Mouse (Mus musculus) WW6 (cell line): Measurements from ENCODE around the gene Casp8ap2.

ENCODE experiments used
- DNase-seq: peaks from one replicate; pipeline ENCODE4 v3.0.0-alpha.2; 2013; ENCODE audit warnings: low read depth, low spot score

Gene Casp8ap2

GRCm38 (mm10) chr4:32615034-32615881, at the start of gene Casp8ap2:
Gene Casp8ap2, plus strand, starts transcription at chr4:32615451.
- peak; percentile 94 for DNase-seq

DNA sequence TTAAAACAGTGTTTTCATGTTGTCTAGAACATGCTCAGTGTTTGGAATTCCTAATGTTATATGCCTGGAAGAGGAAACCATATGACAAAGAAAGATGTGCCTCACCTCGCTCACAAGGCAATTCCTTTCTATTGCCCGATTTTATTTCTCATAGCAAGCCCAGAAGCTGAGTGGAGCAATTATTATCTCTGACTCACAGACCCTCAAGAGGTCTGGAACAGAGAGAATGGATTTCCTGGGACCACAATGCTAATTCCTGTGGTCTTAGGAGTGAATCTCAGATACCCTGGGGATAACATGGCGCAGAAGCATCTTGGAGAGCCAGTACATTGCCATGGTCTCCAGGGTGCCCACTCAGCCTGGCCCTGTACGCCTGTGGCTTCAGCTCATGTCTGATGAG, 46.2 kb upstream of the Casp8ap2 start:
- DNase-seq = no peak

- DNase-seq = no peak
Observed at GRCm38 (mm10) chr4:32569995-32570938, 45.0 kb upstream of the Casp8ap2 start.

DNA sequence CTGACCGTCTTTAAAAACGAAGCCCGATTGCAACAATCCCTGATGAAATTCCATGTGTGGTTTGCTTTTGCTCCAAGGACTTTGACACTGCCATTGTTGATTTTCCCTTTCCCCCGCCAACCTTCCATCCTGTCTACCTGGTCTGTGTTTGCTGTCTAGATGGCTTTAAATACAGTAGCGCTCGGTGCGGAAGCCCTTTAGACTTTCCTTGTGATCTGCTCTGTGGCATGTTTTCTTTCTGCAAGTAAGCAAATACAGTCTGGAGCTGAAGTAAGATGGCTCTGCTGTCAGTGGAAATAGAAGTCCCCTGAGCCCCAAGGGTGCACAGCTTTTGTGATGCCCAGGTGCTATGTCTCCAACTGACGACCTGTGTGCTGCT, 44.3 kb upstream of the Casp8ap2 start:
- no peak for DNase-seq

GRCm38 (mm10) chr4:32571441-32571840, 43.8 kb upstream of the Casp8ap2 start:
- DNase-seq = no peak

DNA sequence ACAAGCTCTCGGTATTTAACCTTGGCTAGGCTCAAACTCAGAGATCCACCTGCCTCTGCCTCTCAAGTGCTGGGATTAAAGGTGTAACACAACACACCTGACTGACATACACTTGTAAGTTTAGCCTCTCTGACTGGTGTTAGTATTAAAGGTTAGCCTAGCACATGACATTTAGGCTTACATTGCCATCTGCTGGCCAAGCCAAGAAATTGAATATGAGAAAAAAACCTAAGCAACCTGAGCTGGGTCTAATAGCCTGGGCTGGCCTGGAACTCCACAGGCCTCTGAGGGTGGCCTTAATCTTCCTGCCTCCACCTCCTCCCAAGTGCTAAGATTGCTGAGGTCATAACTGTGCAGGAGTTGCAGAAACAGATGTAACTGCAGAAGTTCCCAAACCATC, 43.1 kb upstream of the Casp8ap2 start:
- DNase-seq = peak; percentile 33

- DNase-seq = no peak
Observed at GRCm38 (mm10) chr4:32573586-32573985, 41.7 kb upstream of the Casp8ap2 start.

DNA sequence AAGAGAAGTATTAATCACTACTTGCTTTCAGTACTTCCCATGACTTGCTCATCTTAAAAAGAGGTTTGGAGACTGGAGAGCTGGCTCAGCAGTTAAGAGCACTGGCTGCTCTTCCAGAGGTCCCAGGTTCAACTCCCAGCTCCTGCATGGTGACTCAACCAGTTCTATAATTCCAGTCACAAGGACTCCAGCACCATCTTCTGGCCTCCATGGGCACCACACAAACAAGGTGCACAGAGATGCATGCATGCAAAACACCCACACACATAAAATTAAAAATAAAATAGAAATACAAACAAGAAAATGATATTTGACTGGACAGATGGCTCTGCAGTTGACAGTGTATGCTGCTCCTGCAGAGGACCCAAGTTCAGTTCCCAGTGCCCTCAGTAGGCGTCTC, 40.6 kb upstream of the Casp8ap2 start:
- DNase-seq = no peak

DNA sequence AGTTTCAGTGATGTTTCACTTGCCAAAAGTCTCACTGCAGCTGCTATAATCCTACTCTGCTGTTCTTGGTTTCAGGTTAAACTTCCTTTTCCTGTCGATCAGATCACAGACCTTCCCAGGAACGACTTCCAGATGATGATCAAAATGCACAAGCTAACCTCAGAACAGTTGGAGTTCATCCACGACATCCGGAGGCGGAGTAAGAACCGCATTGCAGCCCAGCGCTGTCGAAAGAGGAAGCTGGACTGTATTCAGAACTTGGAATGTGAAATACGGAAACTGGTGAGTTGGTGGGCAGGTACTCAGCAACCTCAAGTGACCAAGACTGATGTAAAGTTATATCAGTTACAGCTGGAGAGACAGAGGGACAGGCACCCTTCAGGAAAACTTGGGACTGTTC, 40.1 kb upstream of the Casp8ap2 start:
- no peak for DNase-seq

- DNase-seq = no peak
Observed at GRCm38 (mm10) chr4:32579850-32580249, 35.4 kb upstream of the Casp8ap2 start.

DNA sequence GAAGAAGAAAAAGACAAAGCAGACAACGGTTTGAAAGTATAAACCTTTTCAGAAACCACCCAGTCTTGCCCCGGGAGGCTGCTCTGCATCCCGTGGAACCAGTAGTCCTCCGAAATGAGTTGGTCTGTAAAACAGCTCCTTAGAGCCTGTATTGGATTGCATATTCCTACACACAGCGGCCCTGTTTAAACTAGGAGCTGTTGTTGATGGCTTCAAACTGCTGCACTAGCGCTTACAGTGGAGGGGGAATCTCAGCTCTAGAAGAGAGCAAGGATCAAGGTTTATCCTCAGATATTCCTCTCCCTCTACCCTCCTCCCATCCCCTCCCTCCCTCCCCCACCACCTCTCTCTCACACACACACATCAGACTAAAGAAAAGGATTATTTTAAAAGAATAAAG, 31.1 kb upstream of the Casp8ap2 start:
- DNase-seq = no peak

DNA sequence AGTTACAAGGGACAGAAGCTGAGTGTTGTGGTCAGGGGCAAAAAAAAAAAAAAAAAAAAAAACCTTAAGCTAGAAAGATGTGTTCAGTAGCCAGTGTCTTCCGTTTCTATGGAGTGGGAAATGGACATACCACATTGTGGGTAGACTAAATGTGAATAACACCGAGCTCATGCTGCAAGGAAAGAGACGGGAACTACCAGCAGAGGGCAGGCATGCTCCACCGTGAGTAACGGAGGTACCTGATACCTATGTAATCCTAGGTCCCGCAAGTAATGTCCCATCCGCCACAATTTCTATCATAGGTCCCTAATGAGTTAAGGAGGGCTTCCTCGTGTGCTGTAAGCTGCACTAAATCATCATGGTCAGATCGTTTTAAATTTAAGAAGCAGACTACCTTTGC, 28.7 kb upstream of the Casp8ap2 start:
- peak; percentile 57 for DNase-seq

DNA sequence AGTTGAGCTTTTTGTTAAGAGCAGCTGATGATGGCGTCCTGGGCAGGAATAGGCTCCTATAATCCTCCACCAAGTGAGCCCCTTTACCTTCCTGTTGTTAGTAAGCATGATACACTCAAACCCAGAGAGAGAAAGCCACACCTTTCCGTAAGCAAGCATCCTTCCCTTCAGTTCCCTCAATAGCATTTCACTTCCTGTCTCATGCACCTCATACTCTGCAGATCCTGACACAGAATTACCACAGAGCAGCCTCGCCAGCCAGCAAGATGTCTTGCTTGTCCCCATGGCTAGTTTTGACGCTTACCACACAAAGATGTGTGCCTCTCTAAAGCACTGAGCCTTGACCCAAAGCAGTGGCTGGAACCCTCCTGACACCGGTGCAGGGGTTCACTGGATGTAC, 27.7 kb upstream of the Casp8ap2 start:
- DNase-seq = no peak

DNA sequence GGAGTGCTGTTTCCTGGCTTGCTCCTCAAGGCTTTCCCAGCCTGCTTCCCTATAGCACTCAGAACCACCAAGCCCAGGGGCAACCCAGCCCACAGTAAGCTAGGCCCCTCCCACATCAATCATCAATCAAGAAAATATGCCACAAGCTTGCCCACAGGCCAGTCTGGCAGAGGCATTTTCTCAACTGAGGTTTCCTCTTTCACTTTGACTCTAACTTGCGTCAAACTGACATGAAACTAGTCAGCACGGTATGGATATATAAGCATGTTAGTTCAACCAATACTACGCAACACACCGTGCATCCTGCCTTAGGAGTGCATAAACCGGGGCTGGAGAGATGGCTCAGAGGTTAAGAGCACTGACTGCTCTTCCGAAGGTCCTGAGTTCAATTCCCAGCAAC, 27.0 kb upstream of the Casp8ap2 start:
- DNase-seq = no peak

GRCm38 (mm10) chr4:32601135-32601534, 14.1 kb upstream of the Casp8ap2 start:
- DNase-seq = no peak

DNA sequence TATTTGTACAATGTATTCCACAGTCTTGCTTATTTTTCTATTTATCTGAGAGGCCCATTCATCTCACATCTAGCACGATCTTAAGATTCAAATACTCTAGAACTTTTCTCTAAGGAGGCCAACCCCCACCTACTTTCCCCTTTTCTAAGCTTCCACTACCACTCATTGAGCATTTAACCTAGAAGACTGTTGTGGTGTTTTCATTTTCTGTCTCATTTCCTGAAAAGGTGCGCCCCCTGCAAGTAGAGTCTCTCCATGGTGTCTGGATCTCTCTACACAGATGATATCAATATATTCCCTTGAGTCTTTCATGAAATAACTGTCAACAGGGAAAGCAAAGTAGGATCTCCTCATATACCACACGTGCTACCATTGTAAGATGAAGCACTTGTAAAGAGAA, 12.6 kb upstream of the Casp8ap2 start, which contains the start of gene Gja10:
TSS of gene Gja10 (minus strand) at position 101 of the 400 bp plus-strand sequence.
- DNase-seq = no peak

DNA sequence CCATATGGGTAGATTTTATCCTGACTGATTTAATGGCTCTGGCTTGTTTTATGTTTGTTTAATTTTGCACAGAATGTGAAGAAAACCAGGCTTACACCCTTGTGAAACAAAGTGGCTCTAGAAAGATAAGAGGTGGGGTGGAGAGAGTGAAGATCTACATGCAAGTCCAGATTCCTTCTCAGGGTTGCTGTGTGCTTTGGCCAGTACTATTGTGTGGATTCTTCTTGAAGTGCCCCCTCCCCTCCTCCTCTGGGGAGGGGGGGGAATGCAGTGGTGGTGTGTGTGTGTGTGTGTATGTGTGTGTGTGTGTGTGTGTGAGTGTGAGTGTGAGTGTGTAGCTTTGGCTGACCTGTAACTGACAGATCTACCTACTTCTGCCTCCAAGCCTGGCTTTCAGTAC, 6.4 kb downstream of the Casp8ap2 start:
- DNase-seq = no peak

GRCm38 (mm10) chr4:32651669-32652068, 36.4 kb downstream of the Casp8ap2 start:
- DNase-seq = no peak

- no peak for DNase-seq
Observed at GRCm38 (mm10) chr4:32656146-32656904, 41.1 kb downstream of the Casp8ap2 start.

DNA sequence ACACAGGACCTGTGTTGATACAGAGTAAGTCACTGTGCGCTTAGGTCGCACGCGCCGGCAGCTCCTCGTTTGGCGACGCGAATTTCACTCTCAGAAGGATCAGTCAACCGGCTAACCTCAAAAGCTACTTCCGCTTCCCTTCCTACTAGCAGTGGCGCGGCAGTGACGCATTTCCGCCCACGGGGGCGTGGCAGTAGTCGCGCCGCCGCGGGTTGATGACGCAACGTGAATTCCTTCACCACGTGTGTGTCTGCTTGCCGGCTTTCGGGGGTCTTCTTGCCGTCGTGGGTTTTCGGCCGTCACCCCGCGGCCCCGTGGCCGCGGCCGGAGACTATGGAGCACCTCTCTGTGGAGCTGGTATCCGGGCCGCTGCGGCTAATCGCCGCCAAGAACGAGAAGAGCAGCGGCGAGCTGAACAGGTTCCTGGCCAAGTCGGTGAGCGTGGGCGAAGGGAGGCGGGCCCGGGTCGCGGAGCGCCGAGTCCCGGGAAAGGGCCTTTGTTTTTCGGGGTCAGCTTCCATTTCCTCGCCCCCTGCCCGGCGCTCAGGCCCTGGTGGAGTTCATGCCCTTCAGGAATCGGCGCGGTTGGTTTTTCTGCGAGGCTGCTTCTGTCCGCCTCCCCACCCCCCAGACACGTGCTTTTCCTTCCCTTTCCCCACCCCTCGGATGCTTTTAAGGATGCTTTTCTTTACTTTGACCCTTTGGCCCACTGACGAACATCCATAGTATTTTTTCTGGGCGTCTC, 41.8 kb downstream of the Casp8ap2 start, which contains the start of gene Mdn1:
TSS of gene Mdn1 (plus strand) at position 202 of the 745 bp plus-strand sequence.
- peak; percentile 83 for DNase-seq

GRCm38 (mm10) chr4:32665843-32666242, 50.6 kb downstream of the Casp8ap2 start:
- DNase-seq = no peak
